Mouse (Mus musculus) CH12.LX (cell line): Measurements from ENCODE around the gene Ubash3a.

Experiments
- BHLHE40 ChIP-seq: IDR thresholded peaks from 2 replicates; pipeline ENCODE4 v1.6.1; 2011; ENCODE audit warnings: mild to moderate bottlenecking, low read depth, low read length, improper control_type of control experiment
- CTCF ChIP-seq, 2 experiments: IDR thresholded peaks in 1 of 2; conservative IDR thresholded peaks in 1 of 2; 2 replicates each; pipeline ENCODE4 v1.5.1; 2011 to 2012; ENCODE audit warnings: low read depth in 2 of 2, low read length in 2 of 2, improper control_type of control experiment in 1 of 2, inconsistent platforms in 1 of 2, mild to moderate bottlenecking in 1 of 2, moderate library complexity in 1 of 2
- HCFC1 ChIP-seq: IDR thresholded peaks from 2 replicates; pipeline ENCODE4 v1.6.1; 2012; ENCODE audit warnings: low read depth, mild to moderate bottlenecking, inconsistent platforms, low read length, improper control_type of control experiment
- JUND ChIP-seq: conservative IDR thresholded peaks from 2 replicates; pipeline ENCODE4 v1.6.1; 2011; ENCODE audit warnings: low read depth, low read length, improper control_type of control experiment
- NELFE ChIP-seq: IDR thresholded peaks from 2 replicates; pipeline ENCODE4 v1.6.1; 2011; ENCODE audit warnings: low read depth, low read length, improper control_type of control experiment
- POLR2AphosphoS2 ChIP-seq: IDR thresholded peaks from 2 replicates; pipeline ENCODE4 v1.6.1; 2011; ENCODE audit warnings: low read depth, low read length, improper control_type of control experiment
- SMC3 ChIP-seq: IDR thresholded peaks from 2 replicates; pipeline ENCODE4 v1.6.1; 2011; ENCODE audit warnings: low read depth, low read length, improper control_type of control experiment
- ZC3H11A ChIP-seq: IDR thresholded peaks from 2 replicates; pipeline ENCODE4 v1.6.1; 2012; ENCODE audit warnings: low read depth, mild to moderate bottlenecking, inconsistent platforms, low read length, improper control_type of control experiment

- no peak for TF ChIP-seq NELFE
- TF ChIP-seq ZC3H11A, result no peak
- no peak for TF ChIP-seq SMC3
- TF ChIP-seq CTCF (conservative IDR thresholded peaks at IDR 0.05 in 1 of 2, IDR thresholded peaks at IDR 0.05 in 1 of 2; ENCODE audit: low read depth in 2 of 2, low read length in 2 of 2), result no peak
- TF ChIP-seq BHLHE40, result no peak
- no peak for TF ChIP-seq JUND
- TF ChIP-seq HCFC1, result no peak
- TF ChIP-seq POLR2AphosphoS2, result no peak
These were observed 30.8 kb downstream of the Ubash3a start for GRCm38 (mm10) chr17:31238234-31239020.
